ENCODE assay signal across 23 mouse cellular contexts in the genomic region with DNA sequence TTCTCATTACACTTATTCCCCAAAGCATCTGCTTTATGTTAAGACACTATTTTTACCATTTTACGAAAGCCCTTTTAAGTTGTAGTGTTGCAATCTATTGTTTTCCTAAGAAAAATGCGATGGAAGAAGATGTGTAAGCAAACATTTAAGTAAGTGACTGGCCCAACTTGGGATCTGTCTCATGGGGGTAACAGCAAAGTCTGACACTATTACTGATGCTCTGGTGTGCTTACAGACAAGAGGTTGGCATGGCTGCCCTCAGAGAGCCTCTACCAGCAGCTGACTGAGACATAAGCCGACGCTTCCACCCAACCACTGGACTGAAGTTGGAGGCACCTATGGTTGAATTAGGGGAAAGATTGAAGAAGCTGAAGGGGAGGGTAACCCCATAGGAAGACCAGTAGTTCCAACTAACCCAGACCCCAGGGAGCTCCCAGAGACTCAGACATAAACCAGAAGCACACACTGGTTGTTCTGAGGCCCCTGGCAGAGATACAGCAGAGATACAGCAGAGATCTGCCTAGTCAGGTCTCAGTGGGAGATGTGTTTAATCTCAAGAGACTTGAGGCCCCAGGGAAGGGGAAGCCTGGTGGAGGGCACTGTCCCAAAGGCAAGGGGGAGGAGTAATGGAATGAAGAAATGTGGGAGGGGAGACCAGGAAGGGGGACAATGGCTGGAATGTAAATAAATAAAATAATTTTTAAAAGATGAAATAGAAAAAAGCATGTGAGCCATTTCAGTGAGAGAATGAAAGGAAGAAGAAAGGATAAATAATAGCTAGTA.
"Had no signal": no experiment of that assay in that cellular context is flagged by ENCODE, and none has a peak within 500 bp of the region (broad histone marks: within the 10 kb centered on the region; RNA-seq: fewer than 3 reads in every experiment).

No protein-coding gene starts in this region.

- ATAC-seq: hindbrain, embryonic 16.5 days; liver, embryonic 12.5 days; midbrain, embryonic 15.5 days had no signal

- H3K27ac ChIP-seq: kidney, embryonic 15.5 days; limb, embryonic 10.5 days; limb, embryonic 13.5 days; liver, embryonic 12.5 days; liver, embryonic 15.5 days; macrophage; midbrain, embryonic 12.5 days; midbrain, embryonic 15.5 days; neural tube, embryonic 12.5 days; neural tube, embryonic 15.5 days had no signal

- H3K36me3 ChIP-seq: kidney, embryonic 15.5 days; limb, embryonic 10.5 days; limb, embryonic 13.5 days; liver, embryonic 12.5 days; liver, embryonic 15.5 days; midbrain, embryonic 12.5 days; midbrain, embryonic 15.5 days; neural tube, embryonic 12.5 days; neural tube, embryonic 15.5 days had no signal

- H3K4me2 ChIP-seq: kidney, embryonic 15.5 days; limb, embryonic 13.5 days; liver, embryonic 12.5 days; liver, embryonic 15.5 days; midbrain, embryonic 12.5 days; midbrain, embryonic 15.5 days; neural tube, embryonic 12.5 days; neural tube, embryonic 15.5 days had no signal

- H3K9ac ChIP-seq: kidney, embryonic 15.5 days; limb, embryonic 13.5 days; liver, embryonic 12.5 days; liver, embryonic 15.5 days; midbrain, embryonic 12.5 days; midbrain, embryonic 15.5 days; neural tube, embryonic 12.5 days; neural tube, embryonic 15.5 days had no signal

- H3K4me1 ChIP-seq: kidney, embryonic 15.5 days; limb, embryonic 10.5 days; limb, embryonic 13.5 days; liver, embryonic 12.5 days; liver, embryonic 15.5 days; midbrain, embryonic 12.5 days; midbrain, embryonic 15.5 days; neural tube, embryonic 12.5 days; neural tube, embryonic 15.5 days had no signal

- H3K4me3 ChIP-seq: kidney, embryonic 15.5 days; limb, embryonic 10.5 days; limb, embryonic 13.5 days; liver, embryonic 12.5 days; liver, embryonic 15.5 days; midbrain, embryonic 12.5 days; midbrain, embryonic 15.5 days; neural tube, embryonic 12.5 days; neural tube, embryonic 15.5 days had no signal

- H3K27me3 ChIP-seq: kidney, embryonic 15.5 days; limb, embryonic 13.5 days; liver, embryonic 12.5 days; liver, embryonic 15.5 days; midbrain, embryonic 12.5 days; midbrain, embryonic 15.5 days; neural tube, embryonic 12.5 days; neural tube, embryonic 15.5 days had no signal

- H3K9me3 ChIP-seq: kidney, embryonic 15.5 days; limb, embryonic 10.5 days; limb, embryonic 13.5 days; liver, embryonic 12.5 days; liver, embryonic 15.5 days; midbrain, embryonic 12.5 days; midbrain, embryonic 15.5 days; neural tube, embryonic 12.5 days; neural tube, embryonic 15.5 days had no signal

- DNase-seq: kidney, adult 2 months; kidney, postnatal 10 days; kidney, postnatal 36 days; layer of hippocampus, postnatal 36 days; liver; lung, adult 18-20 months; right cerebral cortex, adult 18-20 months; right cerebral cortex, postnatal 14 days; right cerebral cortex, postnatal 4 days; thymus, adult 2 months; thymus, postnatal 14 days; thymus, postnatal 4 days had no signal
